Comparison of ENCODE assay signal across 9 mouse cellular contexts in genomic region chr9:107624539-107624938, GRCm38 (mm10). TPM values are rescaled to one million over a fixed set of nuclear protein-coding genes. Genes with fewer than 3 reads are reported as not detected.
DNase-seq lines count a peak whose midpoint lies in the region; ATAC-seq and TF ChIP-seq lines count a peak whose summit lies in the region.
"Had no signal": no experiment of that assay in that cellular context is flagged by ENCODE, and none has a peak within 500 bp of the region (broad histone marks: within the 10 kb centered on the region; RNA-seq: fewer than 3 reads in every experiment).

No protein-coding gene starts in this region.

- 39% methylated on average over 5 of the region's 5 CpGs for WGBS in liver, embryonic 12.5 days (ENCODE audit: insufficient replicate concordance)
- 38% methylated on average over 5 of the region's 5 CpGs for WGBS in small intestine, adult 2 months

- H3K79me2 ChIP-seq in MEL (ENCODE audit: control insufficient read depth, insufficient read depth, low read length, poor library complexity), result peaks cover 34% of the 10 kb centered on the region

- TF ChIP-seq RAD21 in MEL (IDR thresholded peaks at IDR 0.05; ENCODE audit: low read depth, low read length), result no peak

- no peak overlapping the region for H3K4me3 ChIP-seq in MEL (ENCODE audit: control insufficient read depth in 1 of 2, insufficient read depth in 1 of 2, low read depth in 2 of 2, low read length in 2 of 2)
- no peak overlapping the region for H3K4me3 ChIP-seq in liver, embryonic 12.5 days
- H3K4me3 ChIP-seq in small intestine, adult 2 months (ENCODE audit: low read depth, low read length), result no peak overlapping the region
- H3K4me3 ChIP-seq: erythroblast, embryonic 14.5 days had no signal

- peaks cover 1 to 15% of the 10 kb centered on the region in 2 experiments; a peak in 3 of 4 replicates for H3K36me3 ChIP-seq in MEL (ENCODE audit: control insufficient read depth in 1 of 2, insufficient read depth in 2 of 2, low read length in 2 of 2)
- peaks cover 75% of the 10 kb centered on the region for H3K36me3 ChIP-seq in liver, embryonic 12.5 days
- H3K36me3 ChIP-seq in small intestine, adult 2 months (ENCODE audit: control insufficient read depth, insufficient read depth, low read length), result peaks cover 13% of the 10 kb centered on the region

- H3K27me3 ChIP-seq in MEL (ENCODE audit: control insufficient read depth in 1 of 2, insufficient read depth in 2 of 2, low read length in 2 of 2), result no peaks in the 10 kb centered on the region
- H3K27me3 ChIP-seq in liver, embryonic 12.5 days (replicated peaks), result no peaks in the 10 kb centered on the region
- H3K27me3 ChIP-seq in small intestine, adult 2 months (ENCODE audit: control insufficient read depth, insufficient read depth, low read length), result no peaks in the 10 kb centered on the region

- ATAC-seq in hematopoietic stem cell, adult 5-6 weeks (replicated peaks in 1 of 2; ENCODE audit: insufficient read depth in 1 of 2, low FRiP score in 2 of 2, low TSS enrichment in 1 of 2, low read depth in 1 of 2, poor library complexity in 2 of 2, severe bottlenecking in 2 of 2), result peak; percentile 44 to 54; a peak in 3 of 4 replicates
- no peak for ATAC-seq in liver, embryonic 12.5 days

- no peaks in the 10 kb centered on the region for H3K9me3 ChIP-seq in MEL (replicated peaks; ENCODE audit: insufficient read depth, low read length)
- H3K9me3 ChIP-seq in liver, embryonic 12.5 days (replicated peaks), result no peaks in the 10 kb centered on the region

- H3K27ac ChIP-seq in MEL (ENCODE audit: control insufficient read depth, low read depth, low read length), result peak overlapping the region; percentile 53
- H3K27ac ChIP-seq in liver, embryonic 12.5 days, result peak overlapping the region; percentile 34; the same call in 1 of the 2 replicates
- peak overlapping the region; percentile 69 for H3K27ac ChIP-seq in small intestine, adult 2 months (ENCODE audit: insufficient read depth, low read depth, low read length)

- peak in 1 of 2 experiments; percentile 45; a peak in 1 of 4 replicates for TF ChIP-seq POLR2A in MEL (IDR thresholded peaks at IDR 0.05; ENCODE audit: control insufficient read depth in 1 of 2, insufficient read depth in 1 of 2, low read depth in 1 of 2, low read length in 2 of 2, poor library complexity in 1 of 2)
- no peak for TF ChIP-seq POLR2A in small intestine, adult 2 months (IDR thresholded peaks at IDR 0.05; ENCODE audit: low read depth, low read length)

- TF ChIP-seq CTCF in MEL (IDR thresholded peaks at IDR 0.05 in 2 of 3, conservative IDR thresholded peaks at IDR 0.05 in 1 of 3; ENCODE audit: control insufficient read depth in 1 of 3, insufficient read depth in 1 of 3, low read depth in 2 of 3, low read length in 3 of 3, poor library complexity in 1 of 3, severe bottlenecking in 1 of 3), result no peak
- TF ChIP-seq CTCF in small intestine, adult 2 months (IDR thresholded peaks at IDR 0.05; ENCODE audit: extremely low read depth, insufficient read length, insufficient replicate concordance, low read depth, low read length), result no peak

- H3K4me1 ChIP-seq in MEL (ENCODE audit: control insufficient read depth in 1 of 2, insufficient read depth in 2 of 2, low read length in 2 of 2), result peaks cover 11 to 22% of the 10 kb centered on the region in 2 experiments
- peaks cover 70% of the 10 kb centered on the region for H3K4me1 ChIP-seq in liver, embryonic 12.5 days
- peaks cover 54% of the 10 kb centered on the region for H3K4me1 ChIP-seq in small intestine, adult 2 months (ENCODE audit: control insufficient read depth, insufficient read depth, insufficient read length, low read length)

- TF ChIP-seq EP300 in MEL (IDR thresholded peaks at IDR 0.05; ENCODE audit: low read depth in 1 of 2, low read length in 2 of 2), result peak; percentile 23 to 36; a peak in 1 of 4 replicates

- DNase-seq in CD4-positive, CD25-positive, alpha-beta regulatory T cell, adult 2 months (ENCODE audit: low read depth, low spot score), result peak; percentile 78
- peak; percentile 88 for DNase-seq in MEL (ENCODE audit: low read depth, low spot score)
- DNase-seq in urinary bladder, postnatal 4 days (ENCODE audit: low spot score in 2 of 2), result no peak
- DNase-seq in cerebellum, postnatal 4 days (ENCODE audit: low spot score in 2 of 2), result no peak
- DNase-seq in spleen, postnatal 14 days (ENCODE audit: low spot score in 2 of 2), result no peak

- H3K4me2 ChIP-seq in liver, embryonic 12.5 days, result peak overlapping the region; percentile 17; the same call in 1 of the 2 replicates

- H3K9ac ChIP-seq in MEL (ENCODE audit: control insufficient read depth, low read depth, low read length, poor library complexity, severe bottlenecking), result peak overlapping the region; percentile 13
- no peak overlapping the region for H3K9ac ChIP-seq in liver, embryonic 12.5 days

TF ChIP-seq in MEL, 35 proteins besides CTCF, POLR2A, EP300 and RAD21:
- TF ChIP-seq ETS1 (IDR thresholded peaks at IDR 0.05; ENCODE audit: low read depth, low read length) (peak; percentile 53; the same call in 1 of the 2 replicates), HCFC1 (IDR thresholded peaks at IDR 0.05; ENCODE audit: low read depth, low read length) (0 out of 2 replicates have a peak, but pooled peaks have one; percentile 46), ELF1 (IDR thresholded peaks at IDR 0.05; ENCODE audit: low read depth, low read length) (peak; percentile 81), MXI1 (IDR thresholded peaks at IDR 0.05; ENCODE audit: low read depth, low read length) (no peak), E2F4 (IDR thresholded peaks at IDR 0.05; ENCODE audit: borderline replicate concordance, low read depth, low read length) (no peak), SIN3A (IDR thresholded peaks at IDR 0.05; ENCODE audit: low read length) (peak; percentile 48; the same call in 1 of the 2 replicates)

RNA-seq across cellular contexts. Expression of gene Gnai2, which starts 10.6 kb away (rescaled TPM):
- total RNA-seq in MEL (2012; rRNA removed), result 129 and 131 TPM in 2 replicates
- 100 to 1,000 TPM; 137 to 335 TPM for polyA plus RNA-seq in MEL (2012; ENCODE audit: insufficient read depth in 1 of 2, insufficient read length in 2 of 2, low read depth in 1 of 2, low replicate concordance in 2 of 2, missing spikeins in 1 of 2)
- 345 and 415 TPM in 2 replicates for total RNA-seq in hematopoietic stem cell, adult 5-6 weeks (2017)
- polyA plus RNA-seq in liver, embryonic 12.5 days (2016; fragmentation: Nextera tagmentation; extraction: Ambion mirVana), result 206 and 210 TPM in 2 replicates
- 264 and 501 TPM in 2 replicates for polyA plus RNA-seq in small intestine, adult 2 months (2012; rRNA removed)

RNA-seq across cellular contexts. Expression of gene Sema3b, which starts 15.5 kb away (rescaled TPM):
- total RNA-seq in MEL (2012; rRNA removed), result 0.04 and 0.07 TPM in 2 replicates
- under 1 TPM in 1 of 2 experiments, not detected in 1; 0.21 TPM for polyA plus RNA-seq in MEL (2012; ENCODE audit: insufficient read depth in 1 of 2, insufficient read length in 2 of 2, low read depth in 1 of 2, low replicate concordance in 2 of 2, missing spikeins in 1 of 2)
- not detected in 2 replicates for total RNA-seq in hematopoietic stem cell, adult 5-6 weeks (2017)
- 0.35 and 0.52 TPM in 2 replicates for polyA plus RNA-seq in liver, embryonic 12.5 days (2016; fragmentation: Nextera tagmentation; extraction: Ambion mirVana)
- polyA plus RNA-seq in small intestine, adult 2 months (2012; rRNA removed), result 33.5 and 55.4 TPM in 2 replicates
- polyA plus RNA-seq: erythroblast, embryonic 14.5 days had no signal

RNA-seq across cellular contexts. Expression of gene Ifrd2, which starts 37.1 kb away (rescaled TPM):
- 136 and 147 TPM in 2 replicates for total RNA-seq in MEL (2012; rRNA removed)
- polyA plus RNA-seq in MEL (2012; ENCODE audit: insufficient read depth in 1 of 2, insufficient read length in 2 of 2, low read depth in 1 of 2, low replicate concordance in 2 of 2, missing spikeins in 1 of 2), result 100 to 1,000 TPM in 1 of 2 experiments, not detected in 1; 292 TPM
- total RNA-seq in hematopoietic stem cell, adult 5-6 weeks (2017), result 49.8 and 62.7 TPM in 2 replicates
- 171 TPM in 2 replicates for polyA plus RNA-seq in liver, embryonic 12.5 days (2016; fragmentation: Nextera tagmentation; extraction: Ambion mirVana)
- 33.2 and 55.4 TPM in 2 replicates for polyA plus RNA-seq in small intestine, adult 2 months (2012; rRNA removed)

RNA-seq across cellular contexts. Expression of gene Hyal3, which starts 43.9 kb away (rescaled TPM):
- 1.8 and 2.3 TPM in 2 replicates for total RNA-seq in MEL (2012; rRNA removed)
- polyA plus RNA-seq in MEL (2012; ENCODE audit: insufficient read depth in 1 of 2, insufficient read length in 2 of 2, low read depth in 1 of 2, low replicate concordance in 2 of 2, missing spikeins in 1 of 2), result 1 to 10 TPM in 1 of 2 experiments, not detected in 1; 6.8 TPM
- 0.35 and 3.9 TPM in 2 replicates for total RNA-seq in hematopoietic stem cell, adult 5-6 weeks (2017)
- polyA plus RNA-seq in liver, embryonic 12.5 days (2016; fragmentation: Nextera tagmentation; extraction: Ambion mirVana), result 0.99 and 1.2 TPM in 2 replicates
- polyA plus RNA-seq in small intestine, adult 2 months (2012; rRNA removed), result 0.52 and 0.89 TPM in 2 replicates
- polyA plus RNA-seq: erythroblast, embryonic 14.5 days had no signal

RNA-seq across cellular contexts. Expression of gene Slc38a3, which starts 44.8 kb away (rescaled TPM):
- total RNA-seq in MEL (2012; rRNA removed), result not detected in 2 replicates
- not detected for polyA plus RNA-seq in MEL (2012; ENCODE audit: insufficient read depth in 1 of 2, insufficient read length in 2 of 2, low read depth in 1 of 2, low replicate concordance in 2 of 2, missing spikeins in 1 of 2)
- not detected in 2 replicates for total RNA-seq in hematopoietic stem cell, adult 5-6 weeks (2017)
- 2.8 and 3.3 TPM in 2 replicates for polyA plus RNA-seq in liver, embryonic 12.5 days (2016; fragmentation: Nextera tagmentation; extraction: Ambion mirVana)
- 2.8 and 48.7 TPM in 2 replicates for polyA plus RNA-seq in small intestine, adult 2 months (2012; rRNA removed)

Comparison
In these comparisons a context has a peak if more than half of its experiments do, and no peak if none do; other contexts are left out.
1. DNase-seq: peak in CD4-positive, CD25-positive, alpha-beta regulatory T cell, adult 2 months (single experiment) and MEL (single experiment); none in urinary bladder, postnatal 4 days (0 of 2), cerebellum, postnatal 4 days (0 of 2) and spleen, postnatal 14 days (0 of 2).
2. RNA of gene Sema3b, which starts 15.5 kb away (polyA plus RNA-seq): 33.5 to 55.4 TPM in small intestine, adult 2 months; 0.35 to 0.52 TPM in liver, embryonic 12.5 days and 0.21 TPM in MEL; every median in the first group is over 10 times any median in the second.
3. Peak in every context shown above with its lines, with median percentiles within 50 percentile points of each other: H3K27ac ChIP-seq.